Mouse (Mus musculus): ENCODE measurements around the gene Rnf167. TPM values are rescaled to one million over a fixed set of nuclear protein-coding genes. Genes with fewer than 3 reads are reported as not detected.
A peak's percentile ranks its signal among the peaks of the same experiment; 100 is the strongest.

Gene Rnf167
- polyA plus RNA-seq, 1 experiment from 2014 or later: 85.6 TPM

- Histone ChIP-seq H3K4me3 (no peak overlapping the region), H3K9me3 (replicated peaks) (no peaks in the 10 kb centered on the region), H3K36me3 (no peaks in the 10 kb centered on the region), H3K27me3 (ENCODE audit: low read depth, poor library complexity, severe bottlenecking) (peaks cover 2% of the 10 kb centered on the region; the same call in 1 of the 2 replicates), H3K4me1 (0 out of 2 replicates have a peak, but pooled peaks cover 2% of the 10 kb centered on the region), H3K27ac (replicated peaks) (no peak overlapping the region)
- WGBS: 46% methylated on average over 7 of the region's 7 CpGs
- no peak for DNase-seq (ENCODE audit: low spot score)
Observed at GRCm38 (mm10) chr11:70621972-70622814, 24.8 kb upstream of the Rnf167 start.

- 0 out of 2 replicates have a peak, but pooled peaks cover 2% of the 10 kb centered on the region for H3K4me1 ChIP-seq
- H3K36me3 ChIP-seq: no peaks in the 10 kb centered on the region
- no peak for DNase-seq (ENCODE audit: low spot score)
- WGBS: 82% methylated on average over 10 of the region's 10 CpGs
- no peaks in the 10 kb centered on the region for H3K9me3 ChIP-seq (replicated peaks)
- no peak overlapping the region for H3K27ac ChIP-seq (replicated peaks)
- no peak overlapping the region for H3K4me3 ChIP-seq
- H3K27me3 ChIP-seq (ENCODE audit: low read depth, poor library complexity, severe bottlenecking): no peaks in the 10 kb centered on the region
Observed at GRCm38 (mm10) chr11:70623053-70623742, 23.8 kb upstream of the Rnf167 start.

- DNase-seq (ENCODE audit: low spot score): peak; percentile 66
- H3K4me3 ChIP-seq: no peak overlapping the region
- WGBS: 49% methylated on average over 4 of the region's 4 CpGs
- H3K36me3 ChIP-seq: no peaks in the 10 kb centered on the region
- H3K27me3 ChIP-seq (ENCODE audit: low read depth, poor library complexity, severe bottlenecking): no peaks in the 10 kb centered on the region
- 0 out of 2 replicates have a peak, but pooled peaks cover 2% of the 10 kb centered on the region for H3K4me1 ChIP-seq
- no peak overlapping the region for H3K27ac ChIP-seq (replicated peaks)
- H3K9me3 ChIP-seq (replicated peaks): no peaks in the 10 kb centered on the region
Observed at GRCm38 (mm10) chr11:70625473-70625872, 21.6 kb upstream of the Rnf167 start.

GRCm38 (mm10) chr11:70626877-70627276, 20.2 kb upstream of the Rnf167 start:
- Histone ChIP-seq H3K27me3 (ENCODE audit: low read depth, poor library complexity, severe bottlenecking) (no peaks in the 10 kb centered on the region), H3K9me3 (replicated peaks) (no peaks in the 10 kb centered on the region), H3K4me1 (0 out of 2 replicates have a peak, but pooled peaks cover 2% of the 10 kb centered on the region), H3K36me3 (no peaks in the 10 kb centered on the region), H3K27ac (replicated peaks) (no peak overlapping the region), H3K4me3 (no peak overlapping the region)
- WGBS: 75% methylated on average over 4 of the region's 4 CpGs
- no peak for DNase-seq (ENCODE audit: low spot score)

GRCm38 (mm10) chr11:70628431-70628830, 18.6 kb upstream of the Rnf167 start:
- no peak for DNase-seq (ENCODE audit: low spot score)
- Histone ChIP-seq H3K4me1 (no peaks in the 10 kb centered on the region), H3K36me3 (no peaks in the 10 kb centered on the region)

GRCm38 (mm10) chr11:70629557-70629956, 17.5 kb upstream of the Rnf167 start:
- no peak for DNase-seq (ENCODE audit: low spot score)
- no peaks in the 10 kb centered on the region for H3K36me3 ChIP-seq
- 57% methylated on average over 5 of the region's 5 CpGs for WGBS
- no peak overlapping the region for H3K27ac ChIP-seq (replicated peaks)
- H3K4me1 ChIP-seq: no peaks in the 10 kb centered on the region
- H3K9me3 ChIP-seq (replicated peaks): no peaks in the 10 kb centered on the region
- H3K27me3 ChIP-seq (ENCODE audit: low read depth, poor library complexity, severe bottlenecking): no peaks in the 10 kb centered on the region
- H3K4me3 ChIP-seq: no peak overlapping the region

More at GRCm38 (mm10) chr11:70628431-70628830, 18.6 kb upstream of the Rnf167 start:
- Histone ChIP-seq H3K4me3 (no peak overlapping the region), H3K27ac (replicated peaks) (no peak overlapping the region), H3K27me3 (ENCODE audit: low read depth, poor library complexity, severe bottlenecking) (no peaks in the 10 kb centered on the region), H3K9me3 (replicated peaks) (no peaks in the 10 kb centered on the region)
- 83% methylated on average over 2 of the region's 2 CpGs for WGBS

- Histone ChIP-seq H3K27ac (replicated peaks) (no peak overlapping the region), H3K36me3 (no peaks in the 10 kb centered on the region), H3K4me1 (no peaks in the 10 kb centered on the region), H3K9me3 (replicated peaks) (no peaks in the 10 kb centered on the region), H3K27me3 (ENCODE audit: low read depth, poor library complexity, severe bottlenecking) (no peaks in the 10 kb centered on the region), H3K4me3 (no peak overlapping the region)
- 67% methylated on average over 7 of the region's 7 CpGs for WGBS
- DNase-seq (ENCODE audit: low spot score): no peak
Observed at GRCm38 (mm10) chr11:70630129-70630528, 16.9 kb upstream of the Rnf167 start.

GRCm38 (mm10) chr11:70635601-70636000, 11.4 kb upstream of the Rnf167 start:
- DNase-seq (ENCODE audit: low spot score): no peak
- WGBS: 83% methylated on average over 4 of the region's 4 CpGs
- no peaks in the 10 kb centered on the region for H3K27me3 ChIP-seq (ENCODE audit: low read depth, poor library complexity, severe bottlenecking)

GRCm38 (mm10) chr11:70637764-70638163, 9.3 kb upstream of the Rnf167 start:
- no peaks in the 10 kb centered on the region for H3K4me1 ChIP-seq
- no peak for DNase-seq (ENCODE audit: low spot score)
- H3K4me3 ChIP-seq: no peak overlapping the region
- peaks cover 1% of the 10 kb centered on the region; the same call in 1 of the 2 replicates for H3K36me3 ChIP-seq
- no peak overlapping the region for H3K27ac ChIP-seq (replicated peaks)
- H3K27me3 ChIP-seq (ENCODE audit: low read depth, poor library complexity, severe bottlenecking): no peaks in the 10 kb centered on the region
- no peaks in the 10 kb centered on the region for H3K9me3 ChIP-seq (replicated peaks)
- WGBS: 92% methylated on average over 1 of the region's 1 CpGs

More at GRCm38 (mm10) chr11:70635601-70636000, 11.4 kb upstream of the Rnf167 start:
- Histone ChIP-seq H3K27ac (replicated peaks) (no peak overlapping the region), H3K36me3 (no peaks in the 10 kb centered on the region), H3K9me3 (replicated peaks) (no peaks in the 10 kb centered on the region), H3K4me1 (no peaks in the 10 kb centered on the region), H3K4me3 (no peak overlapping the region)

- Histone ChIP-seq H3K4me3 (no peak overlapping the region), H3K36me3 (peaks cover 7% of the 10 kb centered on the region)
- 88% methylated on average over 1 of the region's 1 CpGs for WGBS
Observed at GRCm38 (mm10) chr11:70638293-70638692, 8.7 kb upstream of the Rnf167 start.

GRCm38 (mm10) chr11:70638714-70639278, 8.2 kb upstream of the Rnf167 start, which contains the start of gene Gp1ba:
Gene Gp1ba (plus strand): TSS chr11:70639122.
- Histone ChIP-seq H3K4me3 (no peak within 1 kb of the TSS), H3K36me3 (peaks cover 12% of the 10 kb centered on the region), H3K27me3 (ENCODE audit: low read depth, poor library complexity, severe bottlenecking) (no peaks in the 10 kb centered on the region), H3K27ac (replicated peaks) (no peak within 1 kb of the TSS), H3K9me3 (replicated peaks) (no peaks in the 10 kb centered on the region), H3K4me1 (no peaks in the 10 kb centered on the region)
- 60% methylated on average over 5 of the region's 5 CpGs for WGBS
- DNase-seq (ENCODE audit: low spot score): no peak

More at GRCm38 (mm10) chr11:70638293-70638692, 8.7 kb upstream of the Rnf167 start:
- Histone ChIP-seq H3K27me3 (ENCODE audit: low read depth, poor library complexity, severe bottlenecking) (no peaks in the 10 kb centered on the region), H3K27ac (replicated peaks) (no peak overlapping the region), H3K9me3 (replicated peaks) (no peaks in the 10 kb centered on the region), H3K4me1 (no peaks in the 10 kb centered on the region)
- DNase-seq (ENCODE audit: low spot score): no peak

GRCm38 (mm10) chr11:70639976-70640375, 7.1 kb upstream of the Rnf167 start:
- Histone ChIP-seq H3K4me3 (no peak overlapping the region), H3K9me3 (replicated peaks) (no peaks in the 10 kb centered on the region), H3K27me3 (ENCODE audit: low read depth, poor library complexity, severe bottlenecking) (no peaks in the 10 kb centered on the region), H3K4me1 (no peaks in the 10 kb centered on the region), H3K27ac (replicated peaks) (no peak overlapping the region), H3K36me3 (peaks cover 23% of the 10 kb centered on the region)
- DNase-seq (ENCODE audit: low spot score): no peak
- 82% methylated on average over 8 of the region's 8 CpGs for WGBS
